Mouse (Mus musculus) liver, adult 2 months (tissue): ENCODE results near the gene Rnf144b.

Experiments
- CTCF ChIP-seq: fragments of 200-500 bp; IDR thresholded peaks from 2 replicates; pipeline ENCODE4 v1.5.1; 2011; ENCODE audit warnings: low read depth, low read length, control low read depth
- POLR2A ChIP-seq: fragments of 200-500 bp; IDR thresholded peaks from 2 replicates; pipeline ENCODE4 v1.6.1; 2011; ENCODE audit warnings: low read length, control low read depth; ENCODE audit not compliant: insufficient read depth; ENCODE audit errors: extremely low read depth

GRCm38 (mm10) chr13:47225802-47226201 lies 103.3 kb downstream of the Rnf144b start:
- TF ChIP-seq CTCF (no peak), POLR2A (no peak)
